Mouse (Mus musculus) MEL (cell line): Measurements from ENCODE around the gene Ucp1. TPM values are rescaled to one million over a fixed set of nuclear protein-coding genes. Genes with fewer than 3 reads are reported as not detected.

Source experiments
- DNase-seq: peaks from one replicate; pipeline ENCODE4 v3.0.0; 2011; ENCODE audit warnings: low read depth, low spot score
- H3K27ac ChIP-seq: 2 replicates; pipeline ENCODE4 v1.5.1; 2012; ENCODE audit warnings: low read depth, mild to moderate bottlenecking, control low read depth, low read length, moderate library complexity; ENCODE audit not compliant: control insufficient read depth
- H3K27me3 ChIP-seq, 2 experiments: fragments of 150-350 bp in 1 of 2; sonication (generic) in 1 of 2; 2 replicates each; pipeline ENCODE4 v1.6.1; 2012; ENCODE audit warnings: low read length in 2 of 2, mild to moderate bottlenecking in 2 of 2, improper control_type of control experiment in 1 of 2, moderate library complexity in 1 of 2; ENCODE audit not compliant: insufficient read depth in 2 of 2, control insufficient read depth in 1 of 2
- H3K36me3 ChIP-seq, 2 experiments: 2 replicates each; pipeline ENCODE4 v1.6.1; 2012 to 2014; ENCODE audit warnings: low read length in 2 of 2, improper control_type of control experiment in 1 of 2, inconsistent platforms in 1 of 2, mild to moderate bottlenecking in 1 of 2; ENCODE audit not compliant: insufficient read depth in 2 of 2, control insufficient read depth in 1 of 2
- H3K4me1 ChIP-seq, 2 experiments: fragments of 150-350 bp in 1 of 2; sonication (generic) in 1 of 2; 2 replicates each; pipeline ENCODE4 v1.6.1; 2012; ENCODE audit warnings: low read length in 2 of 2, improper control_type of control experiment in 1 of 2, mild to moderate bottlenecking in 1 of 2; ENCODE audit not compliant: insufficient read depth in 2 of 2, control insufficient read depth in 1 of 2
- H3K4me3 ChIP-seq, 2 experiments: fragments of 150-350 bp in 1 of 2; sonication (generic) in 1 of 2; 2 replicates each; pipeline ENCODE4 v1.5.1; 2012; ENCODE audit warnings: low read depth in 2 of 2, low read length in 2 of 2, mild to moderate bottlenecking in 2 of 2, moderate library complexity in 2 of 2, control low read depth in 1 of 2, improper control_type of control experiment in 1 of 2; ENCODE audit not compliant: control insufficient read depth in 1 of 2, insufficient read depth in 1 of 2
- H3K79me2 ChIP-seq: 2 replicates; pipeline ENCODE4 v1.6.1; 2012; ENCODE audit warnings: mild to moderate bottlenecking, low read length, moderate library complexity; ENCODE audit not compliant: control insufficient read depth, poor library complexity, insufficient read depth
- H3K9ac ChIP-seq: 2 replicates; pipeline ENCODE4 v1.6.1; 2012; ENCODE audit warnings: low read depth, mild to moderate bottlenecking, control low read depth, low read length, moderate library complexity; ENCODE audit not compliant: control insufficient read depth, poor library complexity, severe bottlenecking
- H3K9me3 ChIP-seq: fragments of 150-350 bp; sonication (generic); replicated peaks from 2 replicates; pipeline ENCODE4 v1.6.1; 2012; ENCODE audit warnings: mild to moderate bottlenecking, low read length, improper control_type of control experiment, moderate library complexity; ENCODE audit not compliant: insufficient read depth
- BHLHE40 ChIP-seq: IDR thresholded peaks from 2 replicates; pipeline ENCODE4 v1.6.1; 2012; ENCODE audit warnings: low read depth, mild to moderate bottlenecking, inconsistent platforms, low read length, improper control_type of control experiment, borderline replicate concordance
- CTCF ChIP-seq, 3 experiments: IDR thresholded peaks in 2 of 3; conservative IDR thresholded peaks in 1 of 3; 2 replicates each; pipeline ENCODE4 v1.5.1; 2011 to 2012; ENCODE audit warnings: low read length in 3 of 3, low read depth in 2 of 3, mild to moderate bottlenecking in 2 of 3, improper control_type of control experiment in 1 of 3, inconsistent platforms in 1 of 3, mixed read lengths in 1 of 3, moderate library complexity in 1 of 3; ENCODE audit not compliant: control insufficient read depth in 1 of 3, insufficient read depth in 1 of 3, poor library complexity in 1 of 3, severe bottlenecking in 1 of 3
- ETS1 ChIP-seq: IDR thresholded peaks from 2 replicates; pipeline ENCODE4 v1.6.1; 2012; ENCODE audit warnings: low read depth, mild to moderate bottlenecking, inconsistent platforms, low read length, improper control_type of control experiment, moderate library complexity
- GABPA ChIP-seq: IDR thresholded peaks from 2 replicates; pipeline ENCODE4 v1.6.1; 2012; ENCODE audit warnings: low read depth, mild to moderate bottlenecking, inconsistent platforms, low read length, improper control_type of control experiment, moderate library complexity
- GATA1 ChIP-seq: IDR thresholded peaks from 2 replicates; pipeline ENCODE4 v1.6.1; 2011; ENCODE audit warnings: low read depth, low read length, improper control_type of control experiment
- HCFC1 ChIP-seq: IDR thresholded peaks from 2 replicates; pipeline ENCODE4 v1.6.1; 2012; ENCODE audit warnings: low read depth, mild to moderate bottlenecking, inconsistent platforms, low read length, improper control_type of control experiment, moderate library complexity
- KAT2A ChIP-seq: conservative IDR thresholded peaks from 2 replicates; pipeline ENCODE4 v1.6.1; 2012; ENCODE audit warnings: low read depth, low read length, improper control_type of control experiment, inconsistent platforms
- MAZ ChIP-seq: IDR thresholded peaks from 2 replicates; pipeline ENCODE4 v1.6.1; 2012; ENCODE audit warnings: low read depth, mild to moderate bottlenecking, inconsistent platforms, low read length, improper control_type of control experiment
- MYC ChIP-seq: IDR thresholded peaks from 2 replicates; pipeline ENCODE4 v1.6.1; 2011; ENCODE audit warnings: low read depth, mild to moderate bottlenecking, low read length, improper control_type of control experiment, moderate library complexity
- NRF1 ChIP-seq: IDR thresholded peaks from 2 replicates; pipeline ENCODE4 v1.6.1; 2014; ENCODE audit warnings: low read depth, mild to moderate bottlenecking, inconsistent platforms, low read length, improper control_type of control experiment, moderate library complexity; ENCODE audit not compliant: poor library complexity, insufficient read depth, severe bottlenecking
- POLR2A ChIP-seq, 2 experiments: IDR thresholded peaks; 2 replicates each; pipeline ENCODE4 v1.6.1; 2011 to 2012; ENCODE audit warnings: low read length in 2 of 2, mild to moderate bottlenecking in 2 of 2, control low read depth in 1 of 2, improper control_type of control experiment in 1 of 2, low read depth in 1 of 2, moderate library complexity in 1 of 2; ENCODE audit not compliant: control insufficient read depth in 1 of 2, insufficient read depth in 1 of 2, poor library complexity in 1 of 2
- RAD21 ChIP-seq: IDR thresholded peaks from 2 replicates; pipeline ENCODE4 v1.6.1; 2011; ENCODE audit warnings: mild to moderate bottlenecking, low read depth, low read length, improper control_type of control experiment
- RCOR1 ChIP-seq: IDR thresholded peaks from 2 replicates; pipeline ENCODE4 v1.6.1; 2012; ENCODE audit warnings: low read depth, mild to moderate bottlenecking, inconsistent platforms, low read length, improper control_type of control experiment
- SMC3 ChIP-seq: IDR thresholded peaks from 2 replicates; pipeline ENCODE4 v1.6.1; 2011; ENCODE audit warnings: low read depth, low read length, improper control_type of control experiment
- TAL1 ChIP-seq: IDR thresholded peaks from 2 replicates; pipeline ENCODE4 v1.6.1; 2012; ENCODE audit warnings: mild to moderate bottlenecking, inconsistent platforms, low read length, moderate library complexity, mixed read lengths
- UBTF ChIP-seq: IDR thresholded peaks from 2 replicates; pipeline ENCODE4 v1.6.1; 2012; ENCODE audit warnings: low read depth, mild to moderate bottlenecking, inconsistent platforms, low read length, improper control_type of control experiment, moderate library complexity, borderline replicate concordance; ENCODE audit not compliant: insufficient read depth
- ZC3H11A ChIP-seq: IDR thresholded peaks from 2 replicates; pipeline ENCODE4 v1.6.1; 2012; ENCODE audit warnings: low read depth, mild to moderate bottlenecking, inconsistent platforms, low read length, improper control_type of control experiment
- ZNF384 ChIP-seq: IDR thresholded peaks from 2 replicates; pipeline ENCODE4 v1.6.1; 2012; ENCODE audit warnings: low read depth, mild to moderate bottlenecking, inconsistent platforms, low read length, improper control_type of control experiment
- polyA plus RNA-seq, 2 experiments: library from polyadenylated mRNA; stranded (reverse) in 1 of 2; unstranded in 1 of 2; fragments of >175 nt in 1 of 2; fragments of >200 nt in 1 of 2; gene quantifications; 2 replicates each; pipeline versions ENCODE4 v1.2.1 to v1.2.4; 2012; ENCODE audit warnings: low replicate concordance in 2 of 2, low read depth in 1 of 2; ENCODE audit not compliant: insufficient read length in 2 of 2, insufficient read depth in 1 of 2, missing spikeins in 1 of 2
- total RNA-seq: library from RNA; depleted of rRNA; stranded (reverse); fragments of 300-350 nt; gene quantifications from 2 replicates; pipeline ENCODE4 v1.2.3, GENCODE M21; 2012

The Ucp1 gene
- total and polyA plus RNA-seq, 3 experiments, result not detected

DNA sequence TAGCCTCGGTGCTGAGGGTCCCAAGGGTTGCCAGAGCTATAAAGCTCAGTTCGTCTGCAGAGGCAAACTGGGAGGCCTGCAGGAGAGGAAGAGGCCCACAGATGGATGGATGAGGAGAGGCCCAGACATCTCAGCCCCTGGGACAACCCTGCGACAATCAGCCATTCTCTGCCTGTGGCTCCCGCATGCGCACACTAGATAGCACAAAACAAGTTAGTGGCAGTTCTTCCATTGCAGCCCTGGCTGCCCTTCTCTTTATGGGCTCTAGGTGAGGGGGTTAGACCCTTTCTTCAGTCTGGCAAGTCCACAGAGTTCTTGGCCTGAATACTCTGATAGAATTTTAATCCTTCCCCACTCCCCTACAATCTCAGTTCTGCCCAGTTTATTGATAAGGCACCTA is 37.4 kb upstream of the Ucp1 start:
- Histone ChIP-seq H3K36me3 (no peaks in the 10 kb centered on the region), H3K4me3 (no peak overlapping the region), H3K27ac (no peak overlapping the region), H3K4me1 (no peaks in the 10 kb centered on the region), H3K79me2 (no peaks in the 10 kb centered on the region), H3K9me3 (no peaks in the 10 kb centered on the region), H3K27me3 (no peaks in the 10 kb centered on the region), H3K9ac (no peak overlapping the region)
- peak; percentile 58 for DNase-seq
- TF ChIP-seq UBTF (no peak), NRF1 (peak; percentile 47), GATA1 (0 out of 2 replicates have a peak, but pooled peaks have one; percentile 1), ETS1 (peak; percentile 58; the same call in 1 of the 2 replicates)

DNA sequence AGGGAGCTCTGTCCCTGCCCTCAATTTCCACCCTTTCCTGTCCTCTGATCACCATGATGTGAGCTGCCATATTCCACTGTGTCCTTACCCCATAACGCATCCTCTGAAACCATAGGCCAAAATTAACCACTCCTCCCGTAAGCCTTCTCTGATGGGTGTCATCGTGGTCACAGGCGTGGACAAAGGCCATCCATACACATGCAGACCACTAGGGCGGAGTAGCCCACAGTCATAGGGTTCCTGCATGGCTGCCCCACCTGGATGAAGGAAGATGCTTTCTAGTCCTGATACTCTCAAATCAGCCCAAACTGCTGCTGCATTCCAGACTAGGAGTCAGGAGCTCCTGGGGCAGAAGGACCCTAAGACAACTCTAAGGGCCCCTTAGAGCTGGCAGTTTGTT is 32.5 kb upstream of the Ucp1 start:
- no peak overlapping the region for H3K9ac ChIP-seq
- no peaks in the 10 kb centered on the region for H3K4me1 ChIP-seq
- H3K27ac ChIP-seq, result no peak overlapping the region
- H3K27me3 ChIP-seq, result no peaks in the 10 kb centered on the region
- TF ChIP-seq ZC3H11A, result no peak
- no peak for TF ChIP-seq GABPA
- TF ChIP-seq TAL1, result no peak
- TF ChIP-seq MYC, result no peak
- TF ChIP-seq KAT2A, result no peak
- TF ChIP-seq ZNF384, result no peak
- TF ChIP-seq POLR2A (IDR thresholded peaks at IDR 0.05; ENCODE audit: control insufficient read depth in 1 of 2, insufficient read depth in 1 of 2, low read depth in 1 of 2, low read length in 2 of 2, poor library complexity in 1 of 2), result no peak
- no peak for TF ChIP-seq HCFC1
- TF ChIP-seq BHLHE40, result no peak
- TF ChIP-seq RCOR1, result no peak
- DNase-seq, result no peak
- H3K4me3 ChIP-seq, result no peak overlapping the region
- no peaks in the 10 kb centered on the region for H3K9me3 ChIP-seq
- H3K79me2 ChIP-seq, result no peaks in the 10 kb centered on the region
- H3K36me3 ChIP-seq, result no peaks in the 10 kb centered on the region

DNA sequence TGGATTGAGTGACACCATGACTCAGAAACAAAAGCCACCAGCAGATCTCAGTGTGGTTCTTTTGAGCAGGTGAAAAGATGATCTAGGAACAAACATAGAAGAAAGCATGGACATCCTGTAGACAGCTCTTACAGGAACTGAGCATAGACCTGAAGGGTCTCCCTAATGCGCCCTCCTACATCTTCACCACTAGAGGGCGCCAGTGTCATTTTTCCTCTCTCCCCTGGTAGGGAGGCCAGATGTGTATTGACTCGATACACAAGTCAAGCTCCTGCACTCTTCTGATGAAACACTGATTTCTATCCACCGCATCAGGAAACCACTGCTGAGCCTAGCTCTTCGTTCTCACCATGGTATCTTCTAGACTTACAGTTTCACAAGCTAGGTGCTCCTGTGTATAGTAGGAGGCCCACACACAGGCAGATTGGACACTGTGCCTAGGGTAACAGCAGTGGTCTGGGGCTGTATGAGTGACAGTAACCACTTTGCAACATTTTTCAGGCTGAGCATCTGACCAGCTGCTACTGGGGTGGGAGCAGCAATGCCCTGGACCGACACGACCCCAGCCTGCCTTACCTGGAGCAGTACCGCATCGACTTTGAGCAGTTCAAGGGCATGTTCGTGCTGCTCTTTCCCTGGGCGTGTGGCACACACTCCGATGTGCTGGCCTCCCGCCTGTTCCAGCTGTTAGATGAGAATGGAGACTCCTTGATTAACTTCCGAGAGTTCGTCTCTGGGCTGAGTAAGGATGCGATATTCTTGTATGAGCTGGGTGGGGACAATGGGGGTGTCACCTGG is 29.5 kb upstream of the Ucp1 start:
- H3K27me3 ChIP-seq, result no peaks in the 10 kb centered on the region
- no peaks in the 10 kb centered on the region for H3K9me3 ChIP-seq
- H3K27ac ChIP-seq, result no peak overlapping the region
- no peak overlapping the region for H3K4me3 ChIP-seq
- no peaks in the 10 kb centered on the region for H3K36me3 ChIP-seq
- DNase-seq, result peak; percentile 70
- no peaks in the 10 kb centered on the region for H3K4me1 ChIP-seq
- TF ChIP-seq CTCF (IDR thresholded peaks at IDR 0.05 in 2 of 3, conservative IDR thresholded peaks at IDR 0.05 in 1 of 3; ENCODE audit: control insufficient read depth in 1 of 3, insufficient read depth in 1 of 3, low read depth in 2 of 3, low read length in 3 of 3, poor library complexity in 1 of 3, severe bottlenecking in 1 of 3) (peak; percentile 85 to 91 (median 85)), RAD21 (peak; percentile 83), SMC3 (peak; percentile 88), MAZ (no peak), ZC3H11A (peak; percentile 72)
- H3K79me2 ChIP-seq, result no peaks in the 10 kb centered on the region
- H3K9ac ChIP-seq, result no peak overlapping the region
